ENCODE assay signal across 10 mouse cellular contexts in the genomic region with DNA sequence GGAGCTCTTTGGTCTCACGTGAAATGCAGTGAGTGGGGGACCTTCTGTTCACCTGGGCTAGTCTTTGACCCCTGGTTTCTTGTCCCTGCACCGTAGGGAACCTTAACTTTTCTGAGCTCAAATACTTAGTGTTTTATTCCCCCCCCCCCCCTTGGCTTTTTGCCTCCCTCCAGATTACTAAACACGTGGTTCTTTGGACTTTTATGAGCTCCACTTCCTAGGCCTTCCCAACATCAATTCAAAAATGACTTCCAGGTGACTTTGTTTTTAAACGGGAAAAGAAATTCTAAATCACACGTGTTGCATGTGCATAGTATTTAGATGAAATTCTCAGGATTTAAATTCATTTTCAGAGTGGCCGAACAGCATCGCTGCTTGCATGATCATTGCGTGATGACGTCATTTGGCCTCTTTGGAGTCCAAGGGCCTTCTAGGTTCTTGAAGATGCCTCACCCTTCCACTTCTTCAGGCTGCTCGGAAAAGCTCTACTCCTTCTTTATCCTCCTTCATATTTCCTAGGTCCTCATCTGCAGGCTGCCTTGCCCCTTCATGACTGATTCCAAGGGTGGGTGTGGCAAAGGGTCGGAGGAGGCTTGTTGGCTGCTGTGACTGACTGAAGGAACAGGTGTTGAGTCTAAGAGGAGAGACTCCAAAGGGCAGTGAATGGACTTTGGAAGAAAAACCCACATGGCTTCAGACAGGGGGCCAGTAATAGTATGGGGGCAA. TPM values are rescaled to one million over a fixed set of nuclear protein-coding genes. Genes with fewer than 3 reads are reported as not detected.
DNase-seq lines count a peak whose midpoint lies in the region; ATAC-seq and TF ChIP-seq lines count a peak whose summit lies in the region.
"Had no signal": no experiment of that assay in that cellular context is flagged by ENCODE, and none has a peak within 500 bp of the region (broad histone marks: within the 10 kb centered on the region; RNA-seq: fewer than 3 reads in every experiment).

No protein-coding gene starts in this region.

- H3K36me3 ChIP-seq in testis, adult 2 months (ENCODE audit: control insufficient read depth, insufficient read depth, low read length), result no peaks in the 10 kb centered on the region
- H3K36me3 ChIP-seq in hindbrain, embryonic 10.5 days, result no peaks in the 10 kb centered on the region
- H3K36me3 ChIP-seq in liver, embryonic 15.5 days (replicated peaks), result no peaks in the 10 kb centered on the region

- TF ChIP-seq CTCF in testis, adult 2 months (IDR thresholded peaks at IDR 0.05; ENCODE audit: control insufficient read depth, insufficient read depth, insufficient replicate concordance, low read depth, low read length), result no peak

- peaks cover 7% of the 10 kb centered on the region for H3K4me1 ChIP-seq in testis, adult 2 months (ENCODE audit: control insufficient read depth, insufficient read depth, low read length)
- H3K4me1 ChIP-seq in hindbrain, embryonic 10.5 days (replicated peaks), result peaks cover 8% of the 10 kb centered on the region
- H3K4me1 ChIP-seq in liver, embryonic 15.5 days (replicated peaks), result no peaks in the 10 kb centered on the region; the same call in 1 of the 2 replicates

- peak overlapping the region; percentile 66 for H3K4me2 ChIP-seq in liver, embryonic 15.5 days

- WGBS in hindbrain, embryonic 10.5 days, result 61% methylated on average over 11 of the region's 11 CpGs
- WGBS in liver, embryonic 15.5 days (ENCODE audit: insufficient replicate concordance), result 55% methylated on average over 11 of the region's 11 CpGs

- no peak overlapping the region for H3K9ac ChIP-seq in liver, embryonic 15.5 days

- H3K27me3 ChIP-seq in testis, adult 2 months (ENCODE audit: control insufficient read depth, insufficient read depth, low read length), result no peaks in the 10 kb centered on the region
- peaks cover 41% of the 10 kb centered on the region for H3K27me3 ChIP-seq in hindbrain, embryonic 10.5 days (ENCODE audit: insufficient read depth, poor library complexity, severe bottlenecking)
- H3K27me3 ChIP-seq in liver, embryonic 15.5 days, result peaks cover 37% of the 10 kb centered on the region

- no peak for TF ChIP-seq POLR2A in testis, adult 2 months (IDR thresholded peaks at IDR 0.05; ENCODE audit: control insufficient read depth, low read depth, low read length)

- no peak for DNase-seq in testis, postnatal 10 days (ENCODE audit: low spot score)
- peak; percentile 2 for DNase-seq in hindbrain, embryonic 10.5 days (ENCODE audit: low spot score)
- no peak for DNase-seq in urinary bladder, postnatal 4 days (ENCODE audit: low spot score in 2 of 2)
- no peak for DNase-seq in adipocyte (ENCODE audit: low spot score)
- DNase-seq in B cell, adult 2 months, result no peak
- DNase-seq: right cerebral cortex, postnatal 25 days had no signal

- ATAC-seq in liver, embryonic 15.5 days (ENCODE audit: insufficient read depth), result no peak
- ATAC-seq: activated CD4-positive, CD25-positive, alpha-beta regulatory T cell, adult 4 months had no signal

- no peak overlapping the region for H3K27ac ChIP-seq in testis, adult 2 months (ENCODE audit: control insufficient read depth, insufficient read depth, low read depth, low read length)
- no peak overlapping the region for H3K27ac ChIP-seq in hindbrain, embryonic 10.5 days
- H3K27ac ChIP-seq in liver, embryonic 15.5 days (replicated peaks), result no peak overlapping the region

- H3K4me3 ChIP-seq in testis, adult 2 months (ENCODE audit: control insufficient read depth, low read depth, low read length), result peak overlapping the region; percentile 21
- peak overlapping the region; percentile 78 for H3K4me3 ChIP-seq in hindbrain, embryonic 10.5 days
- H3K4me3 ChIP-seq in liver, embryonic 15.5 days (replicated peaks), result no peak overlapping the region; the same call in 1 of the 2 replicates

- H3K9me3 ChIP-seq in hindbrain, embryonic 10.5 days, result no peaks in the 10 kb centered on the region
- H3K9me3 ChIP-seq in liver, embryonic 15.5 days (replicated peaks), result no peaks in the 10 kb centered on the region

RNA-seq across cellular contexts. Expression of a gene that starts 0.9 kb away (rescaled TPM):
- polyA plus RNA-seq in testis, adult 2 months (2012; rRNA removed), result 0.27 and 0.37 TPM in 2 replicates
- polyA plus RNA-seq in hindbrain, embryonic 10.5 days (2016; fragmentation: Nextera tagmentation; extraction: Ambion mirVana), result 1.8 TPM in 2 replicates
- polyA plus RNA-seq in liver, embryonic 15.5 days (2015; fragmentation: Nextera tagmentation; extraction: Ambion mirVana), result 0.18 and 0.24 TPM in 2 replicates
- polyA plus RNA-seq: activated CD4-positive, CD25-positive, alpha-beta regulatory T cell, adult 4 months; liver, adult 2 months had no signal
